ENCODE assay signal across 25 mouse cellular contexts in the genomic region with DNA sequence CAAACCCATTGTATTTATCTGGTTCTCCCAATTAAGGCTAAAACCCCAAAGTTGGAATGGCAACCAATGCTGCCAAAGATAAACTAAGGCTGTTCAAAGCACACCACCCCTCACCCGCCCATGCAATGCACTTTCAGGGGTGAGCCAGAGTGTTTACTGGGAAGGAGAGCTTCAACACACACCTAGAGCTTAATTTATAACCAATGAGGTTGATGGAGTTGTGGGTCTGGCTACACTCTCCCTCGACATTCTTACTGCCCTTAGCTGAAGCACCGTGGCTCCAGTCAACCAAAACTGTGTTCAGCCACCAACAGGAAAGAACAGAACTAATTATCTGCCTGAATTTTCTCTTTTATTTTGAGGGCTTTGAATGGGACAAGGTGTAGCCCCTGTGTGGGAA.
"Had no signal": no experiment of that assay in that cellular context is flagged by ENCODE, and none has a peak within 500 bp of the region (broad histone marks: within the 10 kb centered on the region; RNA-seq: fewer than 3 reads in every experiment).

No protein-coding gene starts in this region.

- H3K36me3 ChIP-seq: heart, embryonic 10.5 days; heart, embryonic 12.5 days; hindbrain, embryonic 10.5 days; hindbrain, embryonic 12.5 days; intestine, embryonic 15.5 days; limb, embryonic 12.5 days; liver, embryonic 13.5 days; liver, embryonic 15.5 days had no signal

- H3K9me3 ChIP-seq: heart, embryonic 10.5 days; heart, embryonic 12.5 days; hindbrain, embryonic 10.5 days; hindbrain, embryonic 12.5 days; intestine, embryonic 15.5 days; limb, embryonic 12.5 days; liver, embryonic 13.5 days; liver, embryonic 15.5 days had no signal

- H3K9ac ChIP-seq: heart, embryonic 12.5 days; hindbrain, embryonic 12.5 days; hindbrain, embryonic 14.5 days; intestine, embryonic 15.5 days; limb, embryonic 12.5 days; liver, embryonic 13.5 days; liver, embryonic 15.5 days; liver, postnatal 0 days had no signal

- H3K27me3 ChIP-seq: heart, embryonic 12.5 days; hindbrain, embryonic 12.5 days; intestine, embryonic 15.5 days; limb, embryonic 12.5 days; liver, embryonic 13.5 days; liver, embryonic 15.5 days had no signal

- H3K4me1 ChIP-seq: liver, embryonic 13.5 days; liver, embryonic 15.5 days had no signal

- DNase-seq: gastrocnemius, adult 2 months; gastrocnemius, postnatal 10 days; gastrocnemius, postnatal 25 days; heart, adult 18-20 months; heart, postnatal 10 days; heart, postnatal 4 days; kidney, adult 18-20 months; left cerebral cortex, postnatal 4 days; liver; liver, embryonic 13.5 days; liver, postnatal 0 days had no signal

- H3K4me2 ChIP-seq: heart, embryonic 12.5 days; hindbrain, embryonic 12.5 days; hindbrain, embryonic 14.5 days; intestine, embryonic 15.5 days; limb, embryonic 12.5 days; liver, embryonic 11.5 days; liver, embryonic 13.5 days; liver, embryonic 15.5 days had no signal

- H3K27ac ChIP-seq: gastrocnemius, adult 2 months; hindbrain, embryonic 10.5 days; hindbrain, embryonic 14.5 days; intestine, embryonic 15.5 days; left cerebral cortex, adult 2 months; limb, embryonic 12.5 days; liver, embryonic 13.5 days; liver, embryonic 15.5 days had no signal

- H3K4me3 ChIP-seq: gastrocnemius, adult 2 months; heart, embryonic 10.5 days; heart, embryonic 12.5 days; hindbrain, embryonic 10.5 days; hindbrain, embryonic 12.5 days; intestine, embryonic 15.5 days; layer of hippocampus, adult 2 months; left cerebral cortex, adult 2 months; limb, embryonic 12.5 days; liver, embryonic 13.5 days; liver, embryonic 15.5 days had no signal

- ATAC-seq: hindbrain, embryonic 16.5 days; inflammation-experienced regulatory T-cells, adult 6 months; intestine, postnatal 0 days; liver, postnatal 0 days had no signal
